Mouse (Mus musculus) cerebellum, adult 2 months (tissue): ENCODE measurements around the gene Eif4g2.

Experiments used
- CTCF ChIP-seq: fragments of 200-500 bp; IDR thresholded peaks from 2 replicates; pipeline ENCODE4 v1.5.1; 2011; ENCODE audit warnings: low read depth, mild to moderate bottlenecking, control low read depth, low read length, moderate library complexity, borderline replicate concordance; ENCODE audit not compliant: insufficient read depth
- POLR2A ChIP-seq: fragments of 200-500 bp; IDR thresholded peaks from 2 replicates; pipeline ENCODE4 v1.6.1; 2011; ENCODE audit warnings: low read length, control low read depth, borderline replicate concordance; ENCODE audit not compliant: insufficient read depth

DNA sequence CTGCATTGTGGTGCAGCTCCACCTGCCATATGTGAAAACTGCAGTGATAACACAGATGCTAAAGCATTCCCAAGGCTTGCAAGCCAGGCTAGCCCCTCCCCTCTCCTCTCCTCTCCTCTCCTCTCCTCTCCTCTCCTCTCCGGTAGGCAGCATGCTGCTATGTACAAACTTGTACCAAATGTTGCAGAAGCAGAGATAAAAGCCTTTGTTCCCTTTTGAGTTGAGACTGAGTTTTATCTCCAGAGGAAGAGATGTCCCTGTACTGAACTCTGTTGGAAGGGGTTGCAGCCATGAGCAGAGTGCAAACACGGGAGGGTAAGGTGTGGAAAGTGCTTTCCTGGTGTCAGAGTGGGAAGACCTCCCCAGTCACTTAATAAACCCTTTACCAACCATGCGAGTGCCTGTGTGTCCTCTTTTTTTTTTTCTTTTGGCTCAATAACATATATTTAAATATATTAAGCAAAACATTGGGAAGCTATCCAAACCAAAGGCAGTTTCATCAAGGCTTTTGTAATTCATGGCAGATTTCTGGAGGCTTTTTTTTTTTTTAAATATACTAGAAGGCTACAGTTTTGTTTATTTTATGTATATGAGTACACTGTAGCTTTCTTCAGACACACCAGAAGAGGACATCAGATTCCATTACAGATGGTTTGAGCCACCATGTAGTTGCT lies 26.7 kb downstream of the Eif4g2 start:
- TF ChIP-seq POLR2A (no peak), CTCF (no peak)
